ENCODE assay signal across 16 mouse cellular contexts in the genomic region with DNA sequence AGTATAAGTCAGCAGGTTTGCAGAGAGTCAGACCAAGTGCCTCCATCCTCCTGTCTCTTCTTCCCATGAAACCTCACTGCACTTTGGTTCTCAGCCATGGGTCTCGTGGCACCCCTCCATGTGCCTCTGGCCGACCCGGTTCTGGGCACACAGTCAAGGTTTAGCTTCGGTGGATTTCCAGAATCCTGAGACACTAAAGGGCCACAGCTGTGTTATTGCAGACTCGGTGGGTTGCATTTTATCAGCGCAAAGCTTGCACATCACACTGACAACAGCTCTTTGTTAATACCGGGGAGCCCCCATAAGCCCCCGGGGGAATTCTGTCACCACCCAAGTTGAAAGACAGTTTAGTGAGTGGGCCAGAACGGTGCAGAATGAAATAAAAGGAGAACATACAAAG.
DNase-seq lines count a peak whose midpoint lies in the region; ATAC-seq and TF ChIP-seq lines count a peak whose summit lies in the region.
"Had no signal": no experiment of that assay in that cellular context is flagged by ENCODE, and none has a peak within 500 bp of the region (broad histone marks: within the 10 kb centered on the region; RNA-seq: fewer than 3 reads in every experiment).

No protein-coding gene starts in this region.

- 22% methylated on average over 9 of the region's 9 CpGs for WGBS in hindbrain, postnatal 0 days
- WGBS in hindbrain, embryonic 12.5 days = 44% methylated on average over 9 of the region's 9 CpGs
- WGBS in stomach, embryonic 16.5 days = 51% methylated on average over 9 of the region's 9 CpGs
- 55% methylated on average over 9 of the region's 9 CpGs for WGBS in stomach, postnatal 0 days

- TF ChIP-seq CTCF in hindbrain, postnatal 0 days (IDR thresholded peaks at IDR 0.05; ENCODE audit: low read depth) = no peak
- no peak for TF ChIP-seq CTCF in stomach, postnatal 0 days (IDR thresholded peaks at IDR 0.05; ENCODE audit: low read depth)

- no peaks in the 10 kb centered on the region for H3K36me3 ChIP-seq in hindbrain, postnatal 0 days (ENCODE audit: insufficient read depth, low read length)
- H3K36me3 ChIP-seq in hindbrain, embryonic 12.5 days = no peaks in the 10 kb centered on the region
- H3K36me3 ChIP-seq in stomach, embryonic 16.5 days (ENCODE audit: control insufficient read depth, insufficient read depth, low read length) = no peaks in the 10 kb centered on the region
- H3K36me3 ChIP-seq in stomach, postnatal 0 days (ENCODE audit: control insufficient read depth, insufficient read depth, low read length) = no peaks in the 10 kb centered on the region
- H3K36me3 ChIP-seq: hindbrain, embryonic 15.5 days; midbrain, embryonic 13.5 days had no signal

- ATAC-seq in hindbrain, postnatal 0 days = peak; percentile 64; the same call in 1 of the 2 replicates
- no peak for ATAC-seq in hindbrain, embryonic 12.5 days (ENCODE audit: low FRiP score)
- peak; percentile 37; the same call in 1 of the 2 replicates for ATAC-seq in stomach, embryonic 16.5 days (ENCODE audit: insufficient read depth, low FRiP score)
- ATAC-seq in stomach, postnatal 0 days (ENCODE audit: low FRiP score, low TSS enrichment) = no peak
- ATAC-seq: midbrain, embryonic 13.5 days had no signal

- DNase-seq in cerebellum, postnatal 14 days = peak; percentile 38 to 57
- no peak for DNase-seq in cerebellum, adult 8-10 months
- DNase-seq in hindbrain, postnatal 0 days (ENCODE audit: low spot score) = peak; percentile 51
- no peak for DNase-seq in stomach, postnatal 0 days (ENCODE audit: low spot score)
- DNase-seq in ovary, postnatal 36 days (ENCODE audit: low spot score) = peak; percentile 45
- DNase-seq in left cerebral cortex, adult 11 months (ENCODE audit: low spot score) = no peak
- DNase-seq: cerebellum, adult 18-20 months; kidney, adult 2 months; kidney, postnatal 36 days; liver; right cerebral cortex, adult 18-20 months; spleen, adult 18-20 months had no signal

- H3K4me2 ChIP-seq in hindbrain, postnatal 0 days (ENCODE audit: low read depth, low read length) = peak overlapping the region; percentile 18; the same call in 1 of the 2 replicates
- no peak overlapping the region for H3K4me2 ChIP-seq in hindbrain, embryonic 12.5 days (replicated peaks)
- H3K4me2 ChIP-seq in stomach, embryonic 16.5 days (ENCODE audit: low read depth, low read length) = no peak overlapping the region
- no peak overlapping the region for H3K4me2 ChIP-seq in stomach, postnatal 0 days (replicated peaks; ENCODE audit: low read depth)
- H3K4me2 ChIP-seq: hindbrain, embryonic 15.5 days; midbrain, embryonic 13.5 days had no signal

- H3K4me1 ChIP-seq in hindbrain, postnatal 0 days (ENCODE audit: insufficient read depth, low read length) = no peaks in the 10 kb centered on the region
- H3K4me1 ChIP-seq in hindbrain, embryonic 12.5 days = peaks cover 40% of the 10 kb centered on the region
- H3K4me1 ChIP-seq in stomach, embryonic 16.5 days (ENCODE audit: control insufficient read depth, insufficient read depth, low read length) = peaks cover 11% of the 10 kb centered on the region; the same call in 1 of the 2 replicates
- H3K4me1 ChIP-seq in stomach, postnatal 0 days (replicated peaks; ENCODE audit: control insufficient read depth, insufficient read depth) = no peaks in the 10 kb centered on the region

- H3K27me3 ChIP-seq in hindbrain, postnatal 0 days (ENCODE audit: insufficient read depth, low read length) = peaks cover 7% of the 10 kb centered on the region; the same call in 1 of the 2 replicates
- H3K27me3 ChIP-seq in hindbrain, embryonic 12.5 days = 0 out of 2 replicates have a peak, but pooled peaks cover 7% of the 10 kb centered on the region
- H3K27me3 ChIP-seq in stomach, embryonic 16.5 days (ENCODE audit: control insufficient read depth, insufficient read depth, low read length) = no peaks in the 10 kb centered on the region
- no peaks in the 10 kb centered on the region for H3K27me3 ChIP-seq in stomach, postnatal 0 days (ENCODE audit: control insufficient read depth, insufficient read depth, low read length)

- H3K27ac ChIP-seq in hindbrain, postnatal 0 days = no peak overlapping the region
- H3K27ac ChIP-seq in hindbrain, embryonic 12.5 days = no peak overlapping the region
- no peak overlapping the region for H3K27ac ChIP-seq in stomach, embryonic 16.5 days (ENCODE audit: low read length)
- H3K27ac ChIP-seq in stomach, postnatal 0 days (replicated peaks) = no peak overlapping the region
- H3K27ac ChIP-seq: hindbrain, embryonic 15.5 days; midbrain, embryonic 13.5 days had no signal

- H3K9me3 ChIP-seq in hindbrain, postnatal 0 days (ENCODE audit: low read length) = no peaks in the 10 kb centered on the region
- no peaks in the 10 kb centered on the region for H3K9me3 ChIP-seq in hindbrain, embryonic 12.5 days (replicated peaks)
- no peaks in the 10 kb centered on the region for H3K9me3 ChIP-seq in stomach, embryonic 16.5 days (replicated peaks; ENCODE audit: control insufficient read depth, low read length)
- no peaks in the 10 kb centered on the region for H3K9me3 ChIP-seq in stomach, postnatal 0 days (ENCODE audit: control insufficient read depth, low read length)
- H3K9me3 ChIP-seq: hindbrain, embryonic 15.5 days; midbrain, embryonic 13.5 days had no signal

- no peak overlapping the region for H3K4me3 ChIP-seq in hindbrain, postnatal 0 days (ENCODE audit: low read length)
- no peak overlapping the region for H3K4me3 ChIP-seq in hindbrain, embryonic 12.5 days
- no peak overlapping the region for H3K4me3 ChIP-seq in stomach, embryonic 16.5 days (replicated peaks; ENCODE audit: low read length)
- no peak overlapping the region for H3K4me3 ChIP-seq in stomach, postnatal 0 days (ENCODE audit: low read depth, low read length)
- H3K4me3 ChIP-seq: hindbrain, embryonic 15.5 days; midbrain, embryonic 13.5 days had no signal

- no peak overlapping the region for H3K9ac ChIP-seq in hindbrain, postnatal 0 days (replicated peaks; ENCODE audit: low read length)
- no peak overlapping the region for H3K9ac ChIP-seq in hindbrain, embryonic 12.5 days
- no peak overlapping the region for H3K9ac ChIP-seq in stomach, embryonic 16.5 days (ENCODE audit: low read length)
- H3K9ac ChIP-seq in stomach, postnatal 0 days (ENCODE audit: low read length) = no peak overlapping the region
- H3K9ac ChIP-seq: hindbrain, embryonic 15.5 days; midbrain, embryonic 13.5 days had no signal

- no peak for TF ChIP-seq EP300 in stomach, postnatal 0 days (optimal IDR thresholded peaks at IDR 0.05)

Comparison
In these comparisons a context has a peak if more than half of its experiments do, and no peak if none do; other contexts are left out.
1. DNase-seq: peak in cerebellum, postnatal 14 days (2 of 2), hindbrain, postnatal 0 days (single experiment) and ovary, postnatal 36 days (single experiment); none in cerebellum, adult 8-10 months (single experiment), stomach, postnatal 0 days (single experiment) and left cerebral cortex, adult 11 months (single experiment).
2. ATAC-seq: peak in hindbrain, postnatal 0 days (single experiment) and stomach, embryonic 16.5 days (single experiment); none in hindbrain, embryonic 12.5 days (single experiment) and stomach, postnatal 0 days (single experiment).